Comparison of ENCODE assay signal across 14 mouse cellular contexts in genomic region chr17:10490374-10491169, GRCm38 (mm10).
DNase-seq lines count a peak whose midpoint lies in the region; ATAC-seq and TF ChIP-seq lines count a peak whose summit lies in the region.
"Had no signal": no experiment of that assay in that cellular context is flagged by ENCODE, and none has a peak within 500 bp of the region (broad histone marks: within the 10 kb centered on the region; RNA-seq: fewer than 3 reads in every experiment).

No protein-coding gene starts in this region.

- TF ChIP-seq CTCF in midbrain, postnatal 0 days (IDR thresholded peaks at IDR 0.05), result no peak

- peak overlapping the region; percentile 35; the same call in 1 of the 2 replicates for H3K27ac ChIP-seq in hindbrain, embryonic 13.5 days
- no peak overlapping the region for H3K27ac ChIP-seq in hindbrain, embryonic 14.5 days
- peak overlapping the region; percentile 32; the same call in 1 of the 2 replicates for H3K27ac ChIP-seq in midbrain, postnatal 0 days (ENCODE audit: low read depth, low read length)
- H3K27ac ChIP-seq in midbrain, embryonic 13.5 days, result no peak overlapping the region
- H3K27ac ChIP-seq in neural tube, embryonic 15.5 days (replicated peaks), result peak overlapping the region; percentile 72
- H3K27ac ChIP-seq: embryonic facial prominence, embryonic 12.5 days; forebrain, embryonic 13.5 days had no signal

- no peaks in the 10 kb centered on the region for H3K9me3 ChIP-seq in hindbrain, embryonic 13.5 days
- no peaks in the 10 kb centered on the region for H3K9me3 ChIP-seq in hindbrain, embryonic 14.5 days (ENCODE audit: control insufficient read depth, low read length)
- H3K9me3 ChIP-seq in midbrain, postnatal 0 days (ENCODE audit: low read length), result no peaks in the 10 kb centered on the region
- no peaks in the 10 kb centered on the region for H3K9me3 ChIP-seq in midbrain, embryonic 13.5 days
- no peaks in the 10 kb centered on the region for H3K9me3 ChIP-seq in neural tube, embryonic 15.5 days (replicated peaks)
- H3K9me3 ChIP-seq: embryonic facial prominence, embryonic 12.5 days; forebrain, embryonic 13.5 days had no signal

- WGBS in hindbrain, embryonic 13.5 days, result 71% methylated on average over 8 of the region's 8 CpGs
- 67% methylated on average over 8 of the region's 8 CpGs for WGBS in hindbrain, embryonic 14.5 days
- WGBS in midbrain, postnatal 0 days, result 65% methylated on average over 8 of the region's 8 CpGs
- 84% methylated on average over 8 of the region's 8 CpGs for WGBS in midbrain, embryonic 13.5 days
- 35% methylated on average over 8 of the region's 8 CpGs for WGBS in neural tube, embryonic 15.5 days

- no peak overlapping the region for H3K4me2 ChIP-seq in hindbrain, embryonic 13.5 days
- no peak overlapping the region for H3K4me2 ChIP-seq in hindbrain, embryonic 14.5 days (replicated peaks)
- no peak overlapping the region for H3K4me2 ChIP-seq in midbrain, postnatal 0 days (ENCODE audit: low read depth, low read length, poor library complexity, severe bottlenecking)
- no peak overlapping the region for H3K4me2 ChIP-seq in midbrain, embryonic 13.5 days (replicated peaks)
- H3K4me2 ChIP-seq in neural tube, embryonic 15.5 days, result peak overlapping the region; percentile 0; the same call in 1 of the 2 replicates
- H3K4me2 ChIP-seq: embryonic facial prominence, embryonic 12.5 days; forebrain, embryonic 13.5 days had no signal

- H3K4me1 ChIP-seq in hindbrain, embryonic 13.5 days (replicated peaks), result peaks cover 28% of the 10 kb centered on the region
- peaks cover 10% of the 10 kb centered on the region; the same call in 1 of the 2 replicates for H3K4me1 ChIP-seq in hindbrain, embryonic 14.5 days (replicated peaks; ENCODE audit: control insufficient read depth, insufficient read depth, low read length)
- peaks cover 7% of the 10 kb centered on the region; the same call in 1 of the 2 replicates for H3K4me1 ChIP-seq in midbrain, postnatal 0 days (ENCODE audit: insufficient read depth, low read length)
- H3K4me1 ChIP-seq in midbrain, embryonic 13.5 days (replicated peaks), result peaks cover 7% of the 10 kb centered on the region; the same call in 1 of the 2 replicates
- H3K4me1 ChIP-seq in neural tube, embryonic 15.5 days, result peaks cover 32% of the 10 kb centered on the region

- no peak for ATAC-seq in hindbrain, embryonic 13.5 days (ENCODE audit: low FRiP score)
- ATAC-seq in hindbrain, embryonic 14.5 days (ENCODE audit: low FRiP score), result no peak
- ATAC-seq in midbrain, postnatal 0 days (ENCODE audit: low FRiP score), result no peak
- no peak for ATAC-seq in midbrain, embryonic 13.5 days
- ATAC-seq in neural tube, embryonic 15.5 days (ENCODE audit: low FRiP score), result peak; percentile 67
- ATAC-seq: forebrain, embryonic 13.5 days had no signal

- no peaks in the 10 kb centered on the region for H3K27me3 ChIP-seq in hindbrain, embryonic 13.5 days
- H3K27me3 ChIP-seq in hindbrain, embryonic 14.5 days (ENCODE audit: control insufficient read depth, insufficient read depth, low read length), result no peaks in the 10 kb centered on the region
- H3K27me3 ChIP-seq in midbrain, postnatal 0 days (ENCODE audit: insufficient read depth, low read length), result no peaks in the 10 kb centered on the region
- 0 out of 2 replicates have a peak, but pooled peaks cover 3% of the 10 kb centered on the region for H3K27me3 ChIP-seq in midbrain, embryonic 13.5 days
- no peaks in the 10 kb centered on the region for H3K27me3 ChIP-seq in neural tube, embryonic 15.5 days (replicated peaks)
- H3K27me3 ChIP-seq: CH12.LX; embryonic facial prominence, embryonic 12.5 days; forebrain, embryonic 13.5 days had no signal

- H3K9ac ChIP-seq in hindbrain, embryonic 13.5 days, result no peak overlapping the region
- no peak overlapping the region for H3K9ac ChIP-seq in hindbrain, embryonic 14.5 days
- H3K9ac ChIP-seq in midbrain, postnatal 0 days (replicated peaks; ENCODE audit: low read length, poor library complexity, severe bottlenecking), result no peak overlapping the region
- no peak overlapping the region for H3K9ac ChIP-seq in midbrain, embryonic 13.5 days (replicated peaks)
- H3K9ac ChIP-seq in neural tube, embryonic 15.5 days (replicated peaks), result no peak overlapping the region
- H3K9ac ChIP-seq: embryonic facial prominence, embryonic 12.5 days; forebrain, embryonic 13.5 days had no signal

- no peaks in the 10 kb centered on the region for H3K36me3 ChIP-seq in hindbrain, embryonic 13.5 days
- H3K36me3 ChIP-seq in hindbrain, embryonic 14.5 days (replicated peaks; ENCODE audit: control insufficient read depth, insufficient read depth), result no peaks in the 10 kb centered on the region
- H3K36me3 ChIP-seq in midbrain, postnatal 0 days (ENCODE audit: insufficient read depth, low read length), result no peaks in the 10 kb centered on the region
- H3K36me3 ChIP-seq in midbrain, embryonic 13.5 days, result no peaks in the 10 kb centered on the region
- no peaks in the 10 kb centered on the region for H3K36me3 ChIP-seq in neural tube, embryonic 15.5 days
- H3K36me3 ChIP-seq: embryonic facial prominence, embryonic 12.5 days had no signal

- DNase-seq in hindbrain, embryonic 14.5 days (ENCODE audit: low spot score), result no peak
- peak; percentile 51 for DNase-seq in midbrain, postnatal 0 days (ENCODE audit: low spot score)
- peak; percentile 52 for DNase-seq in hindlimb bud, embryonic 11.5 days (ENCODE audit: extremely low spot score, low read depth, low spot score)
- no peak for DNase-seq in liver
- DNase-seq: cerebellum, adult 9-10 months; gastrocnemius, postnatal 25 days; heart, postnatal 14 days; kidney, postnatal 4 days had no signal

- H3K4me3 ChIP-seq in hindbrain, embryonic 13.5 days, result no peak overlapping the region
- no peak overlapping the region for H3K4me3 ChIP-seq in hindbrain, embryonic 14.5 days (replicated peaks; ENCODE audit: low read length)
- H3K4me3 ChIP-seq in midbrain, postnatal 0 days (ENCODE audit: low read depth, low read length), result no peak overlapping the region
- H3K4me3 ChIP-seq in midbrain, embryonic 13.5 days (replicated peaks), result no peak overlapping the region
- no peak overlapping the region for H3K4me3 ChIP-seq in neural tube, embryonic 15.5 days (replicated peaks)
- H3K4me3 ChIP-seq: embryonic facial prominence, embryonic 12.5 days; forebrain, embryonic 13.5 days had no signal

Comparison
In these comparisons a context has a peak if more than half of its experiments do, and no peak if none do; other contexts are left out.
1. H3K27ac ChIP-seq: peak in hindbrain, embryonic 13.5 days (single experiment), midbrain, postnatal 0 days (single experiment) and neural tube, embryonic 15.5 days (single experiment); none in hindbrain, embryonic 14.5 days (single experiment) and midbrain, embryonic 13.5 days (single experiment).
2. DNase-seq: peak in midbrain, postnatal 0 days (single experiment) and hindlimb bud, embryonic 11.5 days (single experiment); none in hindbrain, embryonic 14.5 days (single experiment) and liver (single experiment).